Mouse (Mus musculus) stomach, postnatal 0 days (tissue): ENCODE results near the gene Ccn2. TPM values are rescaled to one million over a fixed set of nuclear protein-coding genes. Genes with fewer than 3 reads are reported as not detected.
A peak's percentile ranks its signal among the peaks of the same experiment; 100 is the strongest.

Experiments
- ATAC-seq: fragments of 200-750 bp; cut with Nextera tagmentation; 2 replicates; pipeline ENCODE4 v1.8.0; 2017; ENCODE audit not compliant: low FRiP score, low TSS enrichment
- DNase-seq: peaks from one replicate; pipeline ENCODE4 v3.0.0-alpha.2; 2016; ENCODE audit warnings: low spot score
- H3K27ac ChIP-seq: fragments of 300-500 bp; sonication (generic); replicated peaks from 2 replicates; pipeline ENCODE4 v1.5.1; 2014; ENCODE audit warnings: mild to moderate bottlenecking, control low read depth
- H3K27me3 ChIP-seq: fragments of 300-500 bp; sonication (generic); 2 replicates; pipeline ENCODE4 v1.6.1; 2014; ENCODE audit warnings: low read length; ENCODE audit not compliant: control insufficient read depth, insufficient read depth
- H3K36me3 ChIP-seq: fragments of 300-500 bp; sonication (generic); 2 replicates; pipeline ENCODE4 v1.6.1; 2014; ENCODE audit warnings: low read length, mixed read lengths; ENCODE audit not compliant: control insufficient read depth, insufficient read depth
- H3K4me1 ChIP-seq: fragments of 300-500 bp; sonication (generic); replicated peaks from 2 replicates; pipeline ENCODE4 v1.6.1; 2014; ENCODE audit warnings: antibody characterized with exemption; ENCODE audit not compliant: control insufficient read depth, insufficient read depth
- H3K4me2 ChIP-seq: fragments of 300-500 bp; sonication (generic); replicated peaks from 2 replicates; pipeline ENCODE4 v1.6.1; 2014; ENCODE audit warnings: low read depth, mild to moderate bottlenecking, control low read depth, moderate library complexity
- H3K4me3 ChIP-seq: fragments of 300-500 bp; sonication (generic); 2 replicates; pipeline ENCODE4 v1.5.1; 2014; ENCODE audit warnings: low read depth, low read length, control low read depth
- H3K9ac ChIP-seq: fragments of 300-500 bp; sonication (generic); 2 replicates; pipeline ENCODE4 v1.6.1; 2014; ENCODE audit warnings: mild to moderate bottlenecking, low read length, control low read depth, mixed read lengths
- H3K9me3 ChIP-seq: fragments of 300-500 bp; sonication (generic); 2 replicates; pipeline ENCODE4 v1.6.1; 2016; ENCODE audit warnings: low read length; ENCODE audit not compliant: control insufficient read depth
- CTCF ChIP-seq: IDR thresholded peaks from 2 replicates; pipeline ENCODE4 v1.5.1; 2016; ENCODE audit warnings: antibody characterized with exemption, low read depth, mild to moderate bottlenecking, moderate library complexity
- EP300 ChIP-seq: optimal IDR thresholded peaks from 2 replicates; pipeline ENCODE3; 2016; ENCODE audit warnings: antibody characterized with exemption
- WGBS: fragments of 180-500 bp; shearing (Covaris S2); extraction: QIAGEN DNeasy Blood & Tissue Kit; methylation state at CpG from one replicate; pipeline ENCODE4 v1.1.7; 2014; 5-methylcytosine and 5-hydroxymethylcytosine counted together
- polyA plus RNA-seq: library from polyadenylated mRNA; unstranded; fragments of >200 nt; fragmentation: Nextera tagmentation; extraction: Ambion mirVana; gene quantifications from 2 replicates; pipeline ENCODE4 v1.2.1, GENCODE M21; 2015

Ccn2 gene
- polyA plus RNA-seq, 1 experiment from 2014 or later: 19.7 TPM

DNA sequence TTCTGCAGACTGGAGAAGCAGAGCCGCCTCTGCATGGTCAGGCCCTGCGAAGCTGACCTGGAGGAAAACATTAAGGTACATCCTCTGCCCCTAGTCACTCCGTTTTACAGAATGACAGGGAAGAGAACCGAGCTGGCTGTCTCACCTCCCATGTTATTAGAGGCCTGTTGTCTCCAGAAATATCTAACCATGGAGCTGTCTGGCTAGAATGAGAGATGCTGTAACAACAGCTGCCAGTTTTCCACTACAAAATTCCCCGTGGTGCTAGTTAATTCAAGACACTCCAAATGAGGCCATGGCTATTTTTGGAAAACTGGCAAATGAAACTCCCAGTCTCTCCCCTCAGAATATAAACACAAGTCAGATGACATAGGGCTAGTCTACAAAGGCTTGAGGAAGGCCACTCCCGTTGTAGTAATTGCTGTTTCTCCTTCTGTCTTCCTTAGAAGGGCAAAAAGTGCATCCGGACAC is 1.7 kb downstream of the Ccn2 start:
- peak; percentile 34; the same call in 1 of the 2 replicates for ATAC-seq
- Histone ChIP-seq H3K27me3 (no peaks in the 10 kb centered on the region), H3K4me2 (peak overlapping the region; percentile 81), H3K9ac (peak overlapping the region; percentile 85), H3K4me1 (no peaks in the 10 kb centered on the region; the same call in 1 of the 2 replicates), H3K36me3 (no peaks in the 10 kb centered on the region; the same call in 1 of the 2 replicates), H3K9me3 (no peaks in the 10 kb centered on the region), H3K4me3 (peak overlapping the region; percentile 76), H3K27ac (peak overlapping the region; percentile 98)
- DNase-seq: no peak
- 48% methylated on average over 7 of the region's 7 CpGs for WGBS
- TF ChIP-seq EP300 (peak; percentile 77), CTCF (no peak)

DNA sequence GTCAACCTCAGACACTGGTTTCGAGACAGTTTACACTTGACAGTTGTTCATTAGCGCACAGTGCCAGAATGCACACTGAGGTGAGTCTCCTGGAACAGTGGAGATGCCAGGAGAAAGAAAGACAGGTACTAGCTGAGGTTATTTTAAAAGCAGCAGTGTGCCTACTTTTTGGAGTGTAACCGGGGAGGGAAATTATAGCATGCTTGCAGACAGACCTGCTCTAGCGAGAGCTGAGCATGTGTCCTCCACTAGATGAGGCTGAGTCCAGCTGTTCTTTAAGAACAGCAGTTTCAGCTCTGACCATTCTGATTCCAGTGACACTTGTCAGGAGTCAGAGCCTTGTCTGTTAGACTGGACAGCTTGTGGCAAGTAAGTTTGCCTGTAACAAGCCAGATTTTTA is 2.5 kb downstream of the Ccn2 start:
- 59% methylated on average over 4 of the region's 4 CpGs for WGBS
- Histone ChIP-seq H3K9me3 (no peaks in the 10 kb centered on the region), H3K4me1 (no peaks in the 10 kb centered on the region; the same call in 1 of the 2 replicates), H3K36me3 (no peaks in the 10 kb centered on the region; the same call in 1 of the 2 replicates), H3K9ac (peak overlapping the region; percentile 85; the same call in 1 of the 2 replicates), H3K27me3 (no peaks in the 10 kb centered on the region), H3K4me2 (peak overlapping the region; percentile 81), H3K4me3 (peak overlapping the region; percentile 76), H3K27ac (peak overlapping the region; percentile 98)
- TF ChIP-seq CTCF (no peak), EP300 (no peak)
- DNase-seq: no peak
- no peak for ATAC-seq

DNA sequence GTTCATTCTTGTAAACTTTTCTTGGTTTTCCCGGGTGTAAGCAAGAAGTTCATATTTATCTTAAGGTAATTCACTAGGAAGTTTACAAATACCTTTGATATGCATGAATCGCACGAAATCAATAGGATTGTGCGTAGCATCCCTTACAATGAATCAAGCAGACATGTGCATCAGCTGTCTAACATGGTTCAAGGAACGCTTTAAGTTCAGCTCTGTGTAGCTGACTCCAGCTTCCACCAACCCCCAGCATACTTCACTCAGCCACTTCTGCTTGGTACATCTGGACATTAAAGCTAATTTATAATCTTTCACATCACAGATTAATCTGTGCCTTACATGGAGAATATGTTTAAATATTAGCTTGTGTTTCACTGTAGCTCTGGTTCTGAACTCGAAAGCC is 3.5 kb downstream of the Ccn2 start:
- Histone ChIP-seq H3K36me3 (no peaks in the 10 kb centered on the region; the same call in 1 of the 2 replicates), H3K4me3 (no peak overlapping the region), H3K4me1 (no peaks in the 10 kb centered on the region), H3K9ac (no peak overlapping the region), H3K27me3 (no peaks in the 10 kb centered on the region), H3K27ac (no peak overlapping the region), H3K9me3 (no peaks in the 10 kb centered on the region), H3K4me2 (0 out of 2 replicates have a peak overlapping the region, but pooled peaks have one; percentile 11)
- no peak for DNase-seq
- TF ChIP-seq EP300: no peak
- TF ChIP-seq CTCF: no peak
- 76% methylated on average over 6 of the region's 6 CpGs for whole genome bisulfite sequencing
- ATAC-seq: no peak

DNA sequence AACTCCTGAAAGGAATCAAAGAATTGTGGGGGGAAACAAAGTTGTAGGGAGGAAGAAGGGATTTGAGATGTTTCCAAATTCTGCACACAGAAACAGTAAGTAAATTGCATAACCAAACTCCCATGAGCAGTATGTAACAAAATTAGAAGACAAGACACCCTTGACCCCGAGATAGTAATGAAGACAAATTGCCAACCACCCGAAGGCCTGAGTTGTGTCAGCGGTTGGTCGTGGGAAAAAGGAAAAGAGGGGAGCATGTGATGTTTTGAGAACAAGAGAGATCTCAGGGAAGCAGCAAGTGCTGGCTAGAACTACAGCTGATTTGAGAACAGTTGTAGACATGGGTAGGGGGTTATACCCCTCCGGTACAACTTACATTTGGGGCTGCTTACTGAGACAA is 4.6 kb downstream of the Ccn2 start:
- TF ChIP-seq EP300 (no peak), CTCF (no peak)
- Histone ChIP-seq H3K9ac (no peak overlapping the region), H3K4me3 (no peak overlapping the region), H3K9me3 (no peaks in the 10 kb centered on the region), H3K36me3 (no peaks in the 10 kb centered on the region; the same call in 1 of the 2 replicates), H3K27me3 (no peaks in the 10 kb centered on the region), H3K27ac (no peak overlapping the region), H3K4me1 (no peaks in the 10 kb centered on the region), H3K4me2 (no peak overlapping the region)
- DNase-seq: no peak
- ATAC-seq: no peak
- 61% methylated on average over 5 of the region's 5 CpGs for WGBS

DNA sequence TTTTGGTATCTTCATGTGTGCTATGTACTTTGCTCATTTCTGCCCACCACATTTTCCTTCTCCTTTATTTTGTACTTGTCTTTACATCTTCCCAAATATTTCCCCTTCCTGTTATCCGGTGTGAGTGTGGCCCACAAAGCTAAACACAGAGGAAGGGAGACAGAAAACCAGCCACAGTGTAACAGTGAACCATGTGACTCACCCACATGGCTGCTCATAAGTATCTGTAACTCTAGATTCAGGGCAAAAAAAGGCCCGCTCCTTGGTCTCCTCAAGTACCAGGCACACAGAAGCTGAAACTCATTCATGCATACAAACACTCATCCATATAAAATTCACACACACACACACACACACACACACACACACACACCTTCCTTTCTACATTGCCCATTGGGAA is 7.8 kb downstream of the Ccn2 start:
- H3K4me1 ChIP-seq: no peaks in the 10 kb centered on the region
- no peaks in the 10 kb centered on the region for H3K9me3 ChIP-seq
- DNase-seq (no peak), ATAC-seq (no peak)
- H3K27ac ChIP-seq: no peak overlapping the region
- WGBS: 67% methylated on average over 2 of the region's 2 CpGs
- TF ChIP-seq EP300 (no peak), CTCF (no peak)
- H3K27me3 ChIP-seq: no peaks in the 10 kb centered on the region
- no peak overlapping the region for H3K4me3 ChIP-seq
- H3K36me3 ChIP-seq: no peaks in the 10 kb centered on the region
- H3K4me2 ChIP-seq: no peak overlapping the region
- no peak overlapping the region for H3K9ac ChIP-seq

DNA sequence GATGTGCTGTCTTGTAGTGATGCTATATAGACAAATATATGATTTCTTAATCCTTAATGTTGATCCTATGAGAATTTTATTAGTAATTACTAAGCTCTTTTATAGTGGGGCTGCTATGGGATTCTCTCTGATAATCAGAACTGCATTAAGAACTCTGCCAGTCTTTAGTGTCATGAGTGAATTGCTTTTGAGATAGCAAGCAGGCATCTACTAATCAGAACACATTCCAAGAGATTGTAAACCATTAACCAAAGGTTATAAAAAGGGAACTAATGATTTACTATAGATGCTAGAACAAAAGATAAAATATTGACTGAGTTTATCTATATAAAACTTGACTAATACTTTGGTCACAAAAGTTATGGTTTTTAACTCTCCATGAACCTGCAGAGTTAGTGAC is 8.5 kb downstream of the Ccn2 start:
- H3K9me3 ChIP-seq: no peaks in the 10 kb centered on the region
- H3K4me2 ChIP-seq: no peak overlapping the region
- ATAC-seq: no peak
- no peak for TF ChIP-seq CTCF
- TF ChIP-seq EP300: no peak
- H3K27ac ChIP-seq: no peak overlapping the region
- DNase-seq: no peak
- no peaks in the 10 kb centered on the region for H3K4me1 ChIP-seq
- no peaks in the 10 kb centered on the region for H3K36me3 ChIP-seq
- H3K9ac ChIP-seq: no peak overlapping the region
- no peaks in the 10 kb centered on the region for H3K27me3 ChIP-seq
- no peak overlapping the region for H3K4me3 ChIP-seq
